Mouse (Mus musculus): ENCODE data around the gene Fbxl13. TPM values are rescaled to one million over a fixed set of nuclear protein-coding genes. Genes with fewer than 3 reads are reported as not detected.

Gene Fbxl13
- total and polyA plus RNA-seq, 3 experiments = 0.13 to 0.23 TPM; not detected in 1

DNA sequence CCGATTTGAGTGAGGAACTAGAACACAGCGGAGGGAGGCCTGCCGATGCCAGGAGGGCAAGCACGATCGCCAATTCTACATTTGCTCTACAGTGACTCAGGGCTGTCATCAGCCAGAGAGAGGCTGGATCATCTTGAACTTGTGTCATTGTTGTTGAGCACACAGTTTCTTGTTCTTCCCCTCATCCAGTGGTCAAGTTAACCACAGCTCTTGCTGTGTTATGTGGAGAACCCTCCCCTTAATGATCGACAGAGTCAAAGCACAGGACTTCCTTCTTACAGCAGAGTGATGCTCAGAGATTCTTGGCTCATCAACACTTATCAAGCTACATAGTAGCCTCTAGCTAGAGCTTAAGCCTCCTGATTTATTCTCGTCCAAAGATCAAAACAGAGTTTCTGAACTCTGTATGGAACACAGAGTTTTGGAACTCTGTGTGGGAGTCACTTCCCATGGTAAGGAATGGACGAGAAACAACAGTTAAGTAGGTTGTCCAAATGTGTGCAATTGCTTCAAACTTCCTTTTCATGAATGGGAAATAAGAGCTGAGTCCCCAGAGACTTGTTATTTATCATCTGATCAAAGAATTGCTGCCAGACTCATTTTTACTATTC, 116.2 kb downstream of the Fbxl13 start:
- TF ChIP-seq GABPA (IDR thresholded peaks at IDR 0.05; ENCODE audit: low read depth, low read length) (no peak), KAT2A (conservative IDR thresholded peaks at IDR 0.05; ENCODE audit: low read depth, low read length) (no peak), GATA1 (IDR thresholded peaks at IDR 0.05; ENCODE audit: low read depth, low read length) (no peak), MAZ (IDR thresholded peaks at IDR 0.05; ENCODE audit: low read depth, low read length) (no peak), SMC3 (IDR thresholded peaks at IDR 0.05; ENCODE audit: low read depth, low read length) (no peak), USF2 (IDR thresholded peaks at IDR 0.05; ENCODE audit: borderline replicate concordance in 1 of 2, insufficient read depth in 1 of 2, low read depth in 1 of 2, low read length in 2 of 2) (no peak)
- Histone ChIP-seq H3K4me1 (ENCODE audit: control insufficient read depth in 1 of 2, insufficient read depth in 2 of 2, low read length in 2 of 2) (peaks cover 5 to 19% of the 10 kb centered on the region in 2 experiments; a peak in 3 of 4 replicates), H3K27ac (ENCODE audit: control insufficient read depth, low read depth, low read length) (no peak overlapping the region), H3K79me2 (ENCODE audit: control insufficient read depth, insufficient read depth, low read length, poor library complexity) (no peaks in the 10 kb centered on the region), H3K27me3 (ENCODE audit: control insufficient read depth in 1 of 2, insufficient read depth in 2 of 2, low read length in 2 of 2) (peaks cover 4% of the 10 kb centered on the region in 2 experiments; a peak in 2 of 4 replicates), H3K36me3 (ENCODE audit: control insufficient read depth in 1 of 2, insufficient read depth in 2 of 2, low read length in 2 of 2) (peaks cover 0 to 11% of the 10 kb centered on the region in 2 experiments; a peak in 2 of 4 replicates), H3K9me3 (replicated peaks; ENCODE audit: insufficient read depth, low read length) (no peaks in the 10 kb centered on the region), H3K9ac (ENCODE audit: control insufficient read depth, low read depth, low read length, poor library complexity, severe bottlenecking) (no peak overlapping the region), H3K4me3 (ENCODE audit: control insufficient read depth in 1 of 2, insufficient read depth in 1 of 2, low read depth in 2 of 2, low read length in 2 of 2) (no peak overlapping the region)
- DNase-seq (ENCODE audit: low read depth, low spot score) = no peak

DNA sequence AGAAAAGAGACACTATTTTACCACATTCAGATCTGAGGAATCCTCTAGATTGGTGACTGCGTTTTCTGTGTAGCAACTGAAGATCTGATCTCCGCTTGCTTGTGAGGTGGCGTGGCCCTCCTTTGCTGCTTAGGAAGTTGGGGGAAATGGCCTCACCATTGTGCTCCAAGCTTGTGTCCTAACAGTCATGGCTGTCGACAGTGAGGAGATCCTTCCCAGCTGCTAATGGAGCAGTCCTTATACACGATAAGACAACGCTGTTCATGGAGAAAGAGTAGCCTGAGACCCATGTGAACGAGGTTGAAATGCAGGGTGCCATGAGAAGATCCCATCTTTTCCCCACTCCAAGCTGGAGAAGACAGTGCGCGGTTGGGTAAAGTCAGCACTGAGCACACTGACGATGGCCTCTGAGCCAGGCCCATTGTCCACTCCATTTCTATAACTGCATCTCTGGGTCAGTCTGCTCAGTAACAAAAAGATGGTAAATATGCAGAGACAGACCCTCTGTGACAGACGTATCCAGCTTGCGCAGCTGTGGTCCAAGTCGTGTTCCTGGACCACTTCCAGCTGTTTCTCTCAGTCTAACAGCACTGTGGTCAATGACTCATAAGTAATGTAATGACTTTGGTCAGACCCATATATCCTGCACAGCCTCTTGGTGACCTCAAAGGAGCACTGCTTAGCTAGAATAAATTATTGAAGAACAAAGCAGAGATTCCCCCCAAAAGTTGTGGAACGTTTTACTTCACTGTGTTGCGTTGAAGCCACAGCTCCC, 117.2 kb downstream of the Fbxl13 start:
- Histone ChIP-seq H3K36me3 (ENCODE audit: control insufficient read depth in 1 of 2, insufficient read depth in 2 of 2, low read length in 2 of 2) (peaks cover 0 to 11% of the 10 kb centered on the region in 2 experiments; a peak in 2 of 4 replicates), H3K27me3 (ENCODE audit: control insufficient read depth in 1 of 2, insufficient read depth in 2 of 2, low read length in 2 of 2) (peaks cover 3 to 4% of the 10 kb centered on the region in 2 experiments; a peak in 2 of 4 replicates), H3K27ac (ENCODE audit: control insufficient read depth, low read depth, low read length) (no peak overlapping the region), H3K9ac (ENCODE audit: control insufficient read depth, low read depth, low read length, poor library complexity, severe bottlenecking) (no peak overlapping the region), H3K4me1 (ENCODE audit: control insufficient read depth in 1 of 2, insufficient read depth in 2 of 2, low read length in 2 of 2) (peaks cover 5 to 19% of the 10 kb centered on the region in 2 experiments; a peak in 3 of 4 replicates), H3K4me3 (ENCODE audit: control insufficient read depth in 1 of 2, insufficient read depth in 1 of 2, low read depth in 2 of 2, low read length in 2 of 2) (no peak overlapping the region), H3K79me2 (ENCODE audit: control insufficient read depth, insufficient read depth, low read length, poor library complexity) (no peaks in the 10 kb centered on the region), H3K9me3 (replicated peaks; ENCODE audit: insufficient read depth, low read length) (no peaks in the 10 kb centered on the region)
- peak; percentile 55 for DNase-seq (ENCODE audit: low read depth, low spot score)
- no peak for TF ChIP-seq MYC (IDR thresholded peaks at IDR 0.05; ENCODE audit: low read depth, low read length)
- TF ChIP-seq GATA1 (IDR thresholded peaks at IDR 0.05; ENCODE audit: low read depth, low read length) = no peak
- TF ChIP-seq ELF1 (IDR thresholded peaks at IDR 0.05; ENCODE audit: low read depth, low read length) = no peak
- TF ChIP-seq MAFK (IDR thresholded peaks at IDR 0.05; ENCODE audit: borderline replicate concordance, low read depth, low read length) = no peak
- TF ChIP-seq CTCF (IDR thresholded peaks at IDR 0.05 in 2 of 3, conservative IDR thresholded peaks at IDR 0.05 in 1 of 3; ENCODE audit: control insufficient read depth in 1 of 3, insufficient read depth in 1 of 3, low read depth in 2 of 3, low read length in 3 of 3, poor library complexity in 1 of 3, severe bottlenecking in 1 of 3) = no peak
- no peak for TF ChIP-seq TBP (IDR thresholded peaks at IDR 0.05; ENCODE audit: low read depth, low read length)
- no peak for TF ChIP-seq POLR2AphosphoS2 (IDR thresholded peaks at IDR 0.05; ENCODE audit: low read length)
- TF ChIP-seq NRF1 (IDR thresholded peaks at IDR 0.05; ENCODE audit: insufficient read depth, low read depth, low read length, poor library complexity, severe bottlenecking) = no peak
- no peak for TF ChIP-seq MAX (IDR thresholded peaks at IDR 0.05; ENCODE audit: low read length)
